Mouse (Mus musculus): Measurements from ENCODE around the gene Rapgef4.
"Not testable (repeated sequence)": the region's sequence is repeated elsewhere in the genome, so short reads cannot be mapped to it uniquely, and the experiment has no call there.

Gene Rapgef4

DNA sequence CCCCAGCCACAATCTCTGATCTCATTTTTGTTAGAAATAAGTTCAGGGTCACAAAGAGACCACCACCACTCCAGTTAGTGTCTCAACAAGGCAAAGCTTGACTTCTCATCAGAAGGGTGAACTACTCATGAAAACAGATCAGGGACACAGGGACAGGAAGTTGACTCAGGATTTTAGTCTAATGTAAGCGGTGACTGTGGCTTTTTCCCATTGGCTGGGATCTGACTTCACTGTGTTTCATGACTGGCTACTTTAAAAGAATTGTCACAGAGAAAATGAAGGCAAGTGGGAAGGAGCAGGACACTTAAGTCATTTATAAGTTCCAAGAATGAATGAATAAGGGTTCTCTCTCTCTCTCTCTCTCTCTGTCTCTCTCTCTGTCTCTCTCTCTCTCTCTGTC is 45.5 kb downstream of the Rapgef4 start:
- no peak for DNase-seq (ENCODE audit: low spot score in 2 of 2)

DNA sequence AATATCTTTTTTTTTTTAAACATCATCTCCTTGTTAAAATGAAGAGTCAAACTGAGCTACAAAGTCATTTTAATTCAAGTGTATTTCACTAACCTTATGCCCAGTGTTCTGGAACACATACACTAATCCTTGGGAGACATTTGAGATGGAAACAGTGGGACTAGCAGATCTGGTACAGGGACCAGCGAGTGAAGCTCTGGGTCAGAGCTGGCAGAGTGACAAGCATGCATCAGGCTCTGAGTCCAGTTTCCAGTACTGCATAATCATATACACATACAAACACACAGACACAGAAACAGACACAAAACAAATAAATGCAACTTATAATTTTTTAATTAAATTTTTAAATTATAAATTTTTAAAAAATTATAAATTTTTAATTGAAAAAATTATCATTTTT is 48.0 kb downstream of the Rapgef4 start:
- DNase-seq (ENCODE audit: low spot score in 2 of 2), result no peak

DNA sequence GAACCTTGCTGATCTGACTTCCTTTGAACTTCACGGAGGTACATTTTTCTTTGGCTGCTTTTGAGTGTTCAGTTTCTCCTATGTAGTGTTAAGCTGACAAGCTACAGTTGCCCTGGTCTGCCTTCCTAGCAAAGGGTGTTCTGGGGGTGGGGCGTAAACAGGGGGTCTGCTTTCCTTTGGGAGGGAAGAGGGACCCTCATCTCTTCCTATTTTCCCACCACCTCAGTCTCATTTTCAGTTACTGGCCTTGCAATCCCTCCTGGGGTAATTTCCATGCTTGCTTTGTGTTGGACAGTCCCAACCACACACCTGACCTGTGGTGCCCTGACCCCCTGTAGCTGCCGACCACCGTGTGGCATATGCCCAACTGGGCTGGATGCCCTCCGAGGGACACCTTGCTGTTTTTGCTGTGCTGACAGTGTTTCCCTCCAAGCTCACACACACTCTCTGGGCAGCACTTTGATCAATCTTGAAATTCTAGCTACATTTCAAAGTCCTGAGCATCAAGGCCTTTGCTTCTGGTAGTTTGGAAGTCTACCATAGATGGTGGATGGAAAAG is 48.6 kb downstream of the Rapgef4 start:
- DNase-seq (ENCODE audit: low spot score in 2 of 2), result no peak

GRCm38 (mm10) chr2:72031717-72032116 is 50.7 kb downstream of the Rapgef4 start:
- no peak for DNase-seq (ENCODE audit: low spot score in 2 of 2)

DNA sequence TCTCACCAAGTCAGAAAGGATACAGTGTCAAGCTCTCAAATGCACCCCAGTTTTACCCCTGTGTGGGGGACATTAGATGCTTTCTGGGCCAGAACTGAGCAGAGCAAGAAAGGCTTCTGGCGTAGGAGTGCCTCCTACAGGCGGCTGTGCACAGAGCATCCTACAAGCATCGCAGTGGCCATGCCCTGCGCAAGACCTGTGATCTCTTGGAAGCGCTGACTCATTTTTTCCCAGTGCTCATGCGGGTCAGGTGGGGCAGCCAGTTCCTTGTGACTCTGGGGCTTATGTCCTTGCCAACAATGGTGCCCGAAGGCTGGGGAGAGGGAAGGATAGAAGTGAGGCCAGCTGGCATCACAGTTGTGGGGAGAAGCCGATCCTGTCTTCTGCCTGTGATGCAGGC is 54.6 kb downstream of the Rapgef4 start:
- no peak for DNase-seq (ENCODE audit: low spot score in 2 of 2)

- DNase-seq (ENCODE audit: low spot score in 2 of 2), result no peak
Observed at GRCm38 (mm10) chr2:72037357-72037756, 56.3 kb downstream of the Rapgef4 start.

DNA sequence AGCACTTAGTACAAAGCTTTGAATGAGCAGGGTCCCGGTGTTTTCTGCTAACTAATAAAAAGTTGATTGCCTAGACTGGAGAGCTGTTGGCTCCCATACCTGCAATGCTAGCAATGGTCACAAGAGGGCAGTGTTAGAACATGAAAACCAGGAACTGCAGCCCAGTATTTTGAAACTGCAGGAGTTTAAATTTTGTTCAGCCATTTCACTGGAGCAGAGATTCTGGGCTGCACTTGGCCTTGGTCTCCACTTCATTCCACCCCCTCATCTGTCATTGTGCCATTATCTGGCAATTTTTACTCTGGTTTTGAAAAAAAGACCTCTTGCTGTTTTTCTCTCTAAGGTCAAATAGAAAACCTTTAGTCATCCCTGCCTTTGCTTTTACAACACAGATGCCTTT is 57.2 kb downstream of the Rapgef4 start:
- DNase-seq (ENCODE audit: low spot score in 2 of 2), result peak; percentile 55 to 81

GRCm38 (mm10) chr2:72038651-72039251 is 57.7 kb downstream of the Rapgef4 start:
- peak in 1 of 2 experiments; percentile 34 for DNase-seq (ENCODE audit: low spot score in 2 of 2)

GRCm38 (mm10) chr2:72039522-72040045 is 58.5 kb downstream of the Rapgef4 start:
- DNase-seq (ENCODE audit: low spot score in 2 of 2), result no peak

GRCm38 (mm10) chr2:72041087-72041486 is 60.0 kb downstream of the Rapgef4 start:
- no peak for DNase-seq (ENCODE audit: low spot score in 2 of 2)

DNA sequence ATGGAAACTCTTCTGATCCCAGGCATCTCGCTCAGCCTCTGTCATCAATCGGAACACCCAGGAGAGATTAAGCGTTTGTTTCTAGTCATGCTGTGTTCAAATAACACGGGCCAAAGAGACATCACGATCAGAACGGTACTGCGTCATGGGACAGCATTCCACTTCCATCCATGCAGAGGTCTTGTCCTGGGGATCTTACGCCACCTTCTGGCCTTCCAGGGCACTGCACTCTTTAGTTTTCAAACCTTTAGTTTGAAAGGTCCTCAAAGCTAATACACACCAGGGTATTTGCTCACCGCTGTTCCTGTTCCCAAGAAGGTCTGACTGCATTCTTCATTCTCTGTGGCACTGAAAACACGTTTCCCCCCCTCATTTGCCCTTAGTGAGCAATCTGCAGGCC is 61.1 kb downstream of the Rapgef4 start:
- DNase-seq (ENCODE audit: low spot score in 2 of 2), result no peak

GRCm38 (mm10) chr2:72044191-72044590 is 63.2 kb downstream of the Rapgef4 start:
- DNase-seq (ENCODE audit: low spot score in 2 of 2), result no peak

DNA sequence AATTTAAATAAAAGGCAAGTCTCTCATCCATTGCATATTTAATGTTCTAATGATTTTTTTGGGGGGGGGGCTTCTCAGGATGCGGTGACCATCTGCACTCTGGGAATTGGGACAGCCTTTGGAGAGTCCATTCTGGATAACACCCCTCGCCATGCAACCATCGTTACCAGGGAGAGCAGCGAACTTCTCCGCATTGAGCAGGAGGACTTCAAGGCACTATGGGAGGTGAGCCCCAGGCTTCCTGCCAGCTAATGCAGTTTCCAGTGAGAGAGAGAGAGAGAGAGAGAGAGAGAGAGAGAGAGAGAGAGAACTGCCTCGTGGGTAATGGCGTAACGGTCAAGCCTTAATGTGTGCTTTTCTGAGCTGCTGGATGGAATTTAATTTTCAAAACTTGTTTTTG is 64.0 kb downstream of the Rapgef4 start:
- no peak for DNase-seq (ENCODE audit: low spot score in 2 of 2)

DNA sequence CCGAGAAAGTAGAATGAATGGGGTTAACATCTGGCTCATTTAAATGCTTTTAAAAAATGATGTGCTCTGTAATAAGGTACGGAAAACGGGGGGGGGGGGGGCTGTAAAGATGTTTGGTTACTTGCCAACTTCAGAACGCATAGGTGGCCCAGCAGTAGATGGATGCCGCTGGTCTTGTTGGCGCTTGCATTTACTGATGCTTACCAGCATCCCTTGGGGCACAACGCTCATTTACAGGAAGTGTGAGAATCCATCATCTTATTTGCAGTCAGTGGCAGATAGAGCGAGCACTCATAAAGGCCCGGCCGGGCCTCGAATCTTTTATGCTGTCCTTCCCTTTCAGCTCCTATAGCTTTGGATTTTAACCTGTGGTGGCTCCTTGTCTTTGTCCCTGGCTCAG is 64.6 kb downstream of the Rapgef4 start:
- no peak for DNase-seq (ENCODE audit: low spot score in 2 of 2)

DNA sequence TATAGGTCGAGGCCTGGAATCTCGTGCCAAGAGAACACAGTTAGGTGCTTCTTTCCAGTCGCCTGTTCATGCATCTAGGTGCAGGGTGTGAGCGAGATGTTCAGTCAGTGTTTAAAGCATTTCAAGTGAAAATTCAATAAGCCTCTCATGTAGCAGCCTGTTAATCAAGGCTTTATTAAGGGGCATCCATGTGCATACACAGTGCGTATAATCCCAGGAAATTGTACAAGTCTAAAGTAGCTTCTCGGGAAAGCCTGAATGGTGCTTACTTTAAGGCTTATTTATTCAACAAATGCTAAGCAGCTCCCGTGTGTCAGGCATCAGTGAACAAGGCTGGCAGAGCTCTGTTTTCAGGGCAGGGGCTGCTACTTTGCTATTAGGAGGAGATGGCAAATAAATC is 69.4 kb downstream of the Rapgef4 start:
- no peak for DNase-seq (ENCODE audit: low spot score in 2 of 2)

DNA sequence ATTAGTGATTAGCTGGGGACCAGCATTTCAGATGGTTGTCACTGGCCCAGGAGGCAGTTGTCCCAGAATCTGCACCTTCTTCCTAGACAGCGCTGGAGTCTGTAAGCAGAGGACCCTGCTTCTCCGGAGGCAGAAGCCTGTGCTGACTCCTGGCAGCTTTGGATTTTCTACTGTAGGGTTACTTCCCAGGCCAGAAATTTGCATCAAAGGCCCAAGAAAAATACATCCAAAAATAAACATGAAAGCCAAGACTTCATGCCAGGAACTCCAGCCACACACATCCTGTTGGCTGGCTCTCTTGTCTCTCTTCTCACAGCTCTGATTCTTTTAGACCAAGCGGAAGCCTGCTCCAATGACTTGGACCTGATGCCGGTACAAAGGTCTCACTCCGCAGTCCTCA is 73.2 kb downstream of the Rapgef4 start:
- DNase-seq (ENCODE audit: low spot score in 2 of 2), result no peak

DNA sequence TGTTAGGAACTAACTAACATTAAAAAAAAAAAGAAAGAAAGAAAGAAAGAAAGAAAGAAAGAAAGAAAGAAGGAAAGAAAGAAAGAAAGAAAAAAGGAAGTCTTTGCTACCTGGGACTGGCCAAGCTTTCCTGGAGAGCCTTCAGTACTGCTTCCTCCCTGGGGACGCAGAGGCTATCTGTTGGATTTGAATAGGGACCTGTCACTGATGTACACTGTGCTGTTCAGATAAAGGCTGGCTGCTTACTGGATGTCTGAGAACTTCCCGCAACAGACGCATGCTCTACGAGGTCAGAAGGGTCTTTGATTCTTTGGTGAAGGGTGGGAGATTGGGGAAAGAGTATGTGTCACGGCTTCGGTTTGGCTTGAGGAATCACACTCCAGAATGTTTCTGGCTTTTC is 73.7 kb downstream of the Rapgef4 start:
- DNase-seq (ENCODE audit: low spot score in 2 of 2), result no peak

GRCm38 (mm10) chr2:72055476-72055875 is 74.4 kb downstream of the Rapgef4 start:
- DNase-seq (ENCODE audit: low spot score in 2 of 2), result no peak

DNA sequence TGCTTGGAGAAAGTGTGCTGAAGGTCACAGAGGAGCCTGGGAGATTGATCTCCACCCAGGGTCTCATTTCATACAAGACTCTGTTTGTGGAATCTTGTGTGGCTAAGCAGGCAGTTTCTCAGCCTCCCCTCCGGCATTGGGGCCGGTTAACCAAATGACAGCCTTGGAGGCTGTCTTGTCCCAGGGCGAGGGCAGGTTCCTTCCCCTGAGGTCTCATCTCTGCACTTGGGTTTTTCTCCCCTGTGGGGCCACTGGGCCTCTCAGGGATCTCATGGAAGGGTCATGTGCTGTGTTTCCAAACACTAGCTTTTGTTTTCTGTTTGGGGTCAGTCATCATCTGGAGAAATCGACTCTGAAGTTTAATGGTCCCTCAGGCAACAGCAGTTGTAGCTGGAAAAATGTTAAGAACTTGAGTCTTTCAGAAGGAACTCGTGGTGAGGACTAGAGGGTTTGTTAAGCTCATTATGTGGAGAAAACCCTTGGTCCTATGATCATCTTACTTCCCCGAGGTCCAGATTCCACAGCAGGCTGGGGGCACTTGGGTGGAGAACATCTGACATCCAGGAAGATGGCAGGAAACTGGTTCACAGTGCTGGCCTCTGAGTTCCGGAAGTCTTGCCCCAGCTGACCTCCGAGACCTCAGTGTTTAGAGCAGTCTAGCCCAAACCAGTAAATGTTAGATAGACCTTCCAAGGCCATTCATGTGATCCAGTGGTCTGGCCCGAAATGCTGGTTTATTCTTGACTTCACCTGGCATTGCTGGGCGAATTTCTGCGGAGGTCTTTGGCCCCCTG is 75.2 kb downstream of the Rapgef4 start:
- no peak for DNase-seq (ENCODE audit: low spot score in 2 of 2)

- DNase-seq (ENCODE audit: low spot score in 2 of 2), result no peak
Observed at GRCm38 (mm10) chr2:72062931-72063330, 81.9 kb downstream of the Rapgef4 start.

GRCm38 (mm10) chr2:72068505-72068904 is 87.5 kb downstream of the Rapgef4 start:
- DNase-seq (ENCODE audit: low spot score in 2 of 2), result no peak

- no peak for DNase-seq (ENCODE audit: low spot score in 2 of 2)
Observed at GRCm38 (mm10) chr2:72070086-72070485, 89.0 kb downstream of the Rapgef4 start.

DNA sequence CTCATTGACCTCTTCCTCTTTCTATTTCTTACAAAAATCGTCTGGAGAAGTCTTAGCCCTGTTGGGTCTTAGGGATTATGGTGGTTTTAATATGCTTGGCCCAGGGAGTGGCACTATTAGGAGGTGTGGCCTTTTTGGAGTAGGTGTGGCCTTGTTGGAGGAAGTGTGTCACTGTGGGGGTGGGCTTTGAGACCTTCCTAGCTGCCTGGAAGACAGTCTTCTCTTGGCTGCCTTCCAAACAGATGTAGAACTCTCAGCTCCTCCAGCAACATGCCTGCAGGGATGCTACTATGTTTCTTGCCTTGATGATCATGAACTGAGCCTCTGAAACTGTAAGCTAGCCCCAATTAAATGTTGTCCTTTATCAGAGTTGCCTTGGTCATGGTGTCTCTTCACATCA is 92.1 kb downstream of the Rapgef4 start:
- DNase-seq (ENCODE audit: low spot score in 2 of 2), result not testable (repeated sequence)

Data from frontal cortex, postnatal 14 days (tissue).